Mouse (Mus musculus) lung, embryonic 14.5 days (tissue): ENCODE results near the gene Nsmce4a. TPM values are rescaled to one million over a fixed set of nuclear protein-coding genes. Genes with fewer than 3 reads are reported as not detected.
"Not testable (repeated sequence)": the region's sequence is repeated elsewhere in the genome, so short reads cannot be mapped to it uniquely, and the experiment has no call there.

Source experiments
- ATAC-seq: fragments of 200-750 bp; cut with Nextera tagmentation; 2 replicates; pipeline ENCODE4 v1.8.0; 2017; ENCODE audit warnings: mild to moderate bottlenecking, moderate TSS enrichment, moderate library complexity; ENCODE audit not compliant: insufficient read depth
- DNase-seq: peaks from one replicate; pipeline ENCODE4 v3.0.0-alpha.2; 2015
- H3K27ac ChIP-seq: fragments of 300-500 bp; sonication (generic); 2 replicates; pipeline ENCODE4 v1.5.1; 2014; ENCODE audit warnings: low read depth, mild to moderate bottlenecking, moderate library complexity
- H3K27me3 ChIP-seq: fragments of 300-500 bp; sonication (generic); 2 replicates; pipeline ENCODE4 v1.6.1; 2014; ENCODE audit warnings: low read length, control low read depth; ENCODE audit not compliant: insufficient read depth
- H3K36me3 ChIP-seq: fragments of 300-500 bp; sonication (generic); 2 replicates; pipeline ENCODE4 v1.6.1; 2014; ENCODE audit warnings: control low read depth; ENCODE audit not compliant: insufficient read depth
- H3K4me1 ChIP-seq: fragments of 300-500 bp; sonication (generic); 2 replicates; pipeline ENCODE4 v1.6.1; 2014; ENCODE audit warnings: antibody characterized with exemption, control low read depth; ENCODE audit not compliant: insufficient read depth
- H3K4me2 ChIP-seq: fragments of 300-500 bp; sonication (generic); 2 replicates; pipeline ENCODE4 v1.6.1; 2014; ENCODE audit warnings: mild to moderate bottlenecking
- H3K4me3 ChIP-seq: fragments of 300-500 bp; sonication (generic); 2 replicates; pipeline ENCODE4 v1.5.1; 2014; ENCODE audit warnings: low read depth, low read length
- H3K9ac ChIP-seq: fragments of 300-500 bp; sonication (generic); 2 replicates; pipeline ENCODE4 v1.6.1; 2014
- H3K9me3 ChIP-seq: fragments of 300-500 bp; sonication (generic); 2 replicates; pipeline ENCODE4 v1.6.1; 2016; ENCODE audit warnings: low read depth, low read length, control low read depth
- CTCF ChIP-seq: IDR thresholded peaks from 2 replicates; pipeline ENCODE4 v1.5.1; 2016; ENCODE audit warnings: antibody characterized with exemption, low read depth
- WGBS: fragments of 180-500 bp; shearing (Covaris S2); extraction: QIAGEN DNeasy Blood & Tissue Kit; methylation state at CpG from one replicate; pipeline ENCODE4 v1.1.7; 2014; 5-methylcytosine and 5-hydroxymethylcytosine counted together
- polyA plus RNA-seq: library from polyadenylated mRNA; unstranded; fragments of >200 nt; fragmentation: Nextera tagmentation; extraction: Ambion mirVana; gene quantifications from 2 replicates; pipeline ENCODE4 v1.2.1, GENCODE M21; 2014

The Nsmce4a gene
- polyA plus RNA-seq, 1 experiment from 2014 or later: 192 TPM

DNA sequence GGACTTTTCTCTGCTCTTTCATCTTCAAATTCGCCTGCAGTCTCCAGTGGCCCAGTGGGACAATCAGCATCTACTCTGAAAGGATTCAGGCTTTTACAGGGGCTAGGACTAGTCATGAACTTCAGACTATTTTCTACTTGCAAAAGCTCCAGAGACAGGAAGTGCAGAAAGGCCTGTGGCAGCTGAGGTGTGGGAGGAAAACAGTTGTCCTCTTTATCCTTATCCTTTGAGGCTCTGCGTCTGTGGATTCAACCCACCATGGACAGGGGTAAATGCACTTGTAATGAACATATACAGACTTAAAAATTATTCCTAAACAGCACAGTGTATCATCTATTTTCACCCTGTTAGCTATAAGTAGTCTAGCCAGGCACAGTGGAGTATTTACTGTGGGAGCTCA is 31.5 kb upstream of the Nsmce4a start:
- ATAC-seq: no peak
- H3K4me1 ChIP-seq: no peaks in the 10 kb centered on the region
- H3K9me3 ChIP-seq: no peaks in the 10 kb centered on the region
- H3K4me3 ChIP-seq: no peak overlapping the region
- H3K27ac ChIP-seq: no peak overlapping the region
- 58% methylated on average over 2 of the region's 2 CpGs for WGBS
- H3K36me3 ChIP-seq: no peaks in the 10 kb centered on the region
- no peak overlapping the region for H3K4me2 ChIP-seq
- H3K27me3 ChIP-seq: no peaks in the 10 kb centered on the region
- TF ChIP-seq CTCF: no peak
- no peak for DNase-seq
- no peak overlapping the region for H3K9ac ChIP-seq

DNA sequence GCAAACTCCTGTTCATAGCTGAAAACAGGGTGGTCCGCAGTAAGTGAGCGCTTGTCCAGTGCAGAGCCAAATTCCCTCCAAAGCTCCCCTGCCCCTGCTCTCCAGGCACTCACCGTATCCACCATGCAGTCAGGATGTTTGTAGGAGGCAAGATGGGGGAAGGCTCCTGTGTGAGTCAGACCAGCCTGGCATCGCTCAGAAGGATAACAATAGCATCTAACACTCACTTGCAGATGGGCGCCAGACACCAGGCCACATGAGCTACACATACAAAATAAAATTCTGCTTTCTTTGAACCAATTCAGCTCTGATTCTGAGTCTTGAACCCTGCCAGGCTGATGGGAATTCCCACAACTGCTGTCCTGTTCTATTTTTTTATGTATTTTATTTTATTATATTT is 30.6 kb upstream of the Nsmce4a start:
- WGBS: 83% methylated on average over 5 of the region's 5 CpGs

GRCm38 (mm10) chr7:130602804-130603203 is 29.9 kb upstream of the Nsmce4a start:
- H3K4me1 ChIP-seq: no peaks in the 10 kb centered on the region
- ATAC-seq: no peak

More for the DNA sequence above, 30.6 kb upstream of the Nsmce4a start:
- DNase-seq: no peak
- no peaks in the 10 kb centered on the region for H3K4me1 ChIP-seq
- TF ChIP-seq CTCF: no peak
- no peaks in the 10 kb centered on the region for H3K36me3 ChIP-seq
- H3K9me3 ChIP-seq: no peaks in the 10 kb centered on the region
- H3K9ac ChIP-seq: no peak overlapping the region
- no peak for ATAC-seq
- H3K27ac ChIP-seq: no peak overlapping the region
- no peak overlapping the region for H3K4me3 ChIP-seq
- no peak overlapping the region for H3K4me2 ChIP-seq
- no peaks in the 10 kb centered on the region for H3K27me3 ChIP-seq

GRCm38 (mm10) chr7:130600546-130600945 is 27.6 kb upstream of the Nsmce4a start:
- no peak for ATAC-seq
- Histone ChIP-seq H3K4me1 (no peaks in the 10 kb centered on the region), H3K36me3 (no peaks in the 10 kb centered on the region), H3K4me2 (no peak overlapping the region), H3K4me3 (no peak overlapping the region), H3K27me3 (no peaks in the 10 kb centered on the region), H3K9ac (no peak overlapping the region), H3K27ac (no peak overlapping the region), H3K9me3 (no peaks in the 10 kb centered on the region)
- WGBS: 78% methylated on average over 2 of the region's 2 CpGs
- DNase-seq: no peak
- no peak for TF ChIP-seq CTCF

More at GRCm38 (mm10) chr7:130602804-130603203, 29.9 kb upstream of the Nsmce4a start:
- Histone ChIP-seq H3K27me3 (no peaks in the 10 kb centered on the region), H3K36me3 (no peaks in the 10 kb centered on the region), H3K9ac (no peak overlapping the region), H3K9me3 (no peaks in the 10 kb centered on the region), H3K27ac (no peak overlapping the region), H3K4me2 (no peak overlapping the region), H3K4me3 (no peak overlapping the region)
- 74% methylated on average over 1 of the region's 1 CpGs for WGBS
- TF ChIP-seq CTCF: no peak
- DNase-seq: no peak

- Histone ChIP-seq H3K27ac (no peak overlapping the region), H3K9me3 (no peaks in the 10 kb centered on the region), H3K4me1 (no peaks in the 10 kb centered on the region), H3K27me3 (no peaks in the 10 kb centered on the region), H3K4me2 (no peak overlapping the region), H3K36me3 (no peaks in the 10 kb centered on the region), H3K4me3 (no peak overlapping the region), H3K9ac (no peak overlapping the region)
- WGBS: 82% methylated on average over 3 of the region's 3 CpGs
- TF ChIP-seq CTCF: no peak
- DNase-seq: no peak
- no peak for ATAC-seq
Observed at GRCm38 (mm10) chr7:130600074-130600473, 27.2 kb upstream of the Nsmce4a start.

DNA sequence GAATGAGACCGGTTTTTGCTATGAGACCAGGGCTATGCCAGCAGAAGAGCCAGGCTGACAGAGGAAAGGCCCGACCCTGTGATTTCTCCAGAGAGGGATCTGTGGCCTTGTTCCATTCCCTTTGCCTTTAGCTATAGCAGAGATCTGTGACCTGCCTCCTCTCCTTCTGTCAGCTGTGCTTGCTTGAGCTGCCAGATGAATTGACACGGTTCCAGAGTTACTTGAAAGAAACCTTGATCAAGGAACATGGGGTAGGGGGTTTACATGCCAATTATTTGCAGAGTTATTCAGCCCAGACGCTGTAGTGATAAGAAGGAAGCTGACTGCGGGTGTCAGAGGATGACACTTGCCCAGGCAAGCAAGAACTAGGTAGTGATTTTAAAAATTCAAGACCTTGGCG is 24.6 kb upstream of the Nsmce4a start:
- no peak for DNase-seq
- Histone ChIP-seq H3K4me3 (no peak overlapping the region), H3K9me3 (no peaks in the 10 kb centered on the region), H3K4me1 (no peaks in the 10 kb centered on the region), H3K36me3 (no peaks in the 10 kb centered on the region), H3K27me3 (no peaks in the 10 kb centered on the region), H3K9ac (no peak overlapping the region), H3K27ac (no peak overlapping the region), H3K4me2 (no peak overlapping the region)
- TF ChIP-seq CTCF: no peak
- no peak for ATAC-seq
- WGBS: 55% methylated on average over 6 of the region's 6 CpGs

GRCm38 (mm10) chr7:130596079-130596855 is 23.3 kb upstream of the Nsmce4a start:
- not testable (repeated sequence) for H3K4me1 ChIP-seq, H3K27ac ChIP-seq, H3K36me3 ChIP-seq, H3K4me3 ChIP-seq, H3K9ac ChIP-seq, H3K4me2 ChIP-seq, H3K9me3 ChIP-seq, H3K27me3 ChIP-seq
- peak; percentile 58 for DNase-seq
- 24% methylated on average over 9 of the region's 19 CpGs for WGBS
- ATAC-seq: peak; percentile 61

GRCm38 (mm10) chr7:130593375-130594239 is 20.7 kb upstream of the Nsmce4a start:
- ATAC-seq, H3K27ac ChIP-seq, H3K4me2 ChIP-seq, H3K36me3 ChIP-seq, H3K4me1 ChIP-seq, H3K27me3 ChIP-seq, H3K9me3 ChIP-seq, DNase-seq, H3K9ac ChIP-seq, H3K4me3 ChIP-seq: not testable (repeated sequence)
- 67% methylated on average over 6 of the region's 11 CpGs for WGBS

GRCm38 (mm10) chr7:130592975-130593374 is 20.1 kb upstream of the Nsmce4a start:
- not testable (repeated sequence) for H3K4me1 ChIP-seq, DNase-seq, H3K36me3 ChIP-seq, H3K4me3 ChIP-seq, H3K9me3 ChIP-seq, H3K27me3 ChIP-seq, H3K4me2 ChIP-seq, H3K9ac ChIP-seq, H3K27ac ChIP-seq
- ATAC-seq: peak; percentile 18; the same call in 1 of the 2 replicates
- no CpG with 5 or more reads among the region's 11 CpGs for WGBS
